Mouse (Mus musculus): ENCODE results near the gene Aox2. TPM values are rescaled to one million over a fixed set of nuclear protein-coding genes. Genes with fewer than 3 reads are reported as not detected.
A peak's percentile ranks its signal among the peaks of the same experiment; 100 is the strongest.

Gene Aox2
- total RNA-seq (2021), result not detected
- long read RNA-seq, result 0 reads

GRCm38 (mm10) chr1:58278026-58278425, at the start of gene Aox2:
Gene Aox2 (plus strand): TSS chr1:58278326.
- DNase-seq (ENCODE audit: low spot score in 2 of 2), result no peak

DNA sequence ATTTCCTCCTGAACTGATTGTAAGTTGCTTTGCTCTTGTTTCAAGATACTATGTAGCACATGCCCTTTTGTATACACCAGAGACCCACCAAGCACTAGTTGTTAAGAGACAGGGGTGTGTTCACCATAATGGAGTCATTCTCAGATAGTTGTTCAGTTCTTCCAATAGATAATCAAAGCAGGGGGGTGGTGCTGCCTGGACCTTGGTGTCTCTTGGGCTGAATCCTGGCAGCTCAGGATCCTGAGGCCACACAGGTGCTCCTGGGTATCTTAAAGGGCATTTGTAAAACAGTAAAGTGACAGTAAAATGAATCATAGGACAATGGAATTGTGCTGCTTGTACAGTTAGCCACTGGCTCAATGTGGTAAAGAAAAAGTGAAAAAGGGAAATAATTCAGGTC, 49.2 kb upstream of the Aox2 start:
- no peak for DNase-seq (ENCODE audit: low spot score in 2 of 2)

- DNase-seq (ENCODE audit: low spot score in 2 of 2), result no peak
These were observed 48.4 kb upstream of the Aox2 start for GRCm38 (mm10) chr1:58229774-58230173.

GRCm38 (mm10) chr1:58230542-58230941, 47.6 kb upstream of the Aox2 start:
- no peak for DNase-seq (ENCODE audit: low spot score in 2 of 2)

DNA sequence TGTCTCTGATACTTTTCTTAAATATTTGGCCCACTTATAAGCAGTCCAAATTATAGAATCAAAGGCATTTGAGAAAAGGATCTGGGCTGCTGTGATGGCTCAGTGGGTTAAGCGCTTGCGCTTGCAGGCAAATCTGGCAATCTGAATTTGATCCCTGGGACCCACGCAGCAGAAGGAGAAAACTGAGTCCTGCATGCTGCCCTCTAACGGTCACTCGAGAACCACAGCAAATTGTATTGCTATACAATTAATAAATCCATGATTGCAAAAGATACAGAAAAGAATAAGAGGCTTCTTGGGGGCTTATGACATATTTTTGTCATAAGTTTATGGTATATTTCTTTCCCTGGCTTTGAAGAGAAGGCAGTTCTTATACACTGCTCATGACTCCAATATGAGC, 42.7 kb upstream of the Aox2 start:
- peak in 1 of 2 experiments; percentile 17 for DNase-seq (ENCODE audit: low spot score in 2 of 2)

GRCm38 (mm10) chr1:58237527-58238299, 40.4 kb upstream of the Aox2 start:
- no peak for DNase-seq (ENCODE audit: low spot score in 2 of 2)

DNA sequence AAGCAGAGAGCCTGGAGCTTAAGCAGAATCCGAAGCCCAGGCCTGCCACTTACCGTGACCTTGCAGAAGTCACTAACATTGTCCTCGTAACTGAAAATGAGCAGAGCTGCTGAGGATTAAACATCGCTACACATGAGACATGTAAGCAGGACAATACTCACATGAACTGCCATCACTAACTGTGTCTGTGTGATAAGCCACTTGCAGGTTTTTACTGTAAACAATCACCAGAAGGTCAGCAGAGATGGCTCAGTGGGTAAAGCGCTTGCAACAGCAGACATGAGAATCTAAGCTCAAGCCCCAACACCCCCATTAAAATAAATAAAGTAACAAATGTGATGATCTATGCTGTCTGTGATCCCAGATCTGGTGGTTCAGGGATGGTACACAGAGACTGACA, 39.7 kb upstream of the Aox2 start:
- DNase-seq (ENCODE audit: low spot score in 2 of 2), result no peak

DNA sequence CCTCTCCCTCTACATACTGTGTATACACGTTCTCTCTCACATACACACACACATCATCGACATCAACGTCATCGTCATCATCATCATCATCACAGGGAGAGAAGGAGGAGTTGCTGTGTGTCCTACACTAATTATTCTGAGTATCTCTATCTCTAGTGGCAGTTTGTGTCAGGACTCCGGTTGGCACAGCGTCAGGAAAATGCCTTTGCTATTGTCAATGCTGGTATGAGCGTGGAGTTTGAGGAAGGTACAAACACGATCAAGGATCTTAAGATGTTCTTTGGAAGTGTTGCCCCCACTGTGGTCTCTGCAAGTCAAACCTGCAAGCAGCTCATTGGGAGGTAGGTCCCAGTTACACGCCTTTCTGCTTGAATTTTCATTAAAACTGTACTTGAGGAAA, 39.2 kb upstream of the Aox2 start:
- DNase-seq (ENCODE audit: low spot score in 2 of 2), result no peak

DNA sequence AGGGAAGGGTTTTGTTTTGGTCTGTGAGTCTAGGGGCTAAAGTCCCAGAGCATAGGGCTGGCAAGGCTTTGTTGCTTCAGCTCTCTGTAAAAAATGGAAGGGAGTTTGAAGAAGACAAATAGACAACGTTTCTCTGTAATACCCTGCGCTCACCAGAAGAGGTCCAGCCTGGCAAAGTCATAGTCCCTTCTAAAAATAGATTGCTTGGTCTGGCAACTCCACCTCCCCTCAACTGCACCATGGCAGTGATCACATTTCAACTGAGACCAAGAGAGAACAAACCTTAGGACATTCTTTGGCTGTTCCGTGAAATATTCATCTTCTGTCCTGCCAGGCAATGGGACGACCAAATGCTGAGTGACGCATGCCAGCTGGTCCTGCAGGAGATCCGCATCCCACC, 37.8 kb upstream of the Aox2 start:
- DNase-seq (ENCODE audit: low spot score in 2 of 2), result peak in 1 of 2 experiments; percentile 4

- no peak for DNase-seq (ENCODE audit: low spot score in 2 of 2)
These were observed 33.6 kb upstream of the Aox2 start for GRCm38 (mm10) chr1:58244487-58244886.

DNA sequence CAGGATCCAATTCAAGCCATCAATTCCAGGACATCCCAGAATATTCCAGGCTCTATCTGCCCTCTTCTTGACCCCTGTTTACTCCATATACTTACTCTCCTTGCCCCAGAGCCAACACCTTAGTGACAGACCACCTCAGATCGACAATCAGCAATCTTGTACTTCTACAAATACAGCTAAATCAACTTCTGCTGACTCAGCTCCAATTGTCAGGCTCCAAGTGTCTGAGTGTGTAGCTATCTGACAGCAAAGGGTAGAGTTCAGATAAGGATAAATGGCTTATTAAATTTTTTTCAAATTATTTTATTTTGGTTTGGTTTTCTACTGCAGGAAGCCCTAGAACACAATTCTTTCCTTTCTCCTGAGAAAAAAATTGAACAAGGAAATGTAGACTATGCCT, 29.6 kb upstream of the Aox2 start:
- DNase-seq (ENCODE audit: low spot score in 2 of 2), result no peak

- DNase-seq (ENCODE audit: low spot score in 2 of 2), result no peak
These were observed 24.7 kb upstream of the Aox2 start for GRCm38 (mm10) chr1:58253466-58253865.

DNA sequence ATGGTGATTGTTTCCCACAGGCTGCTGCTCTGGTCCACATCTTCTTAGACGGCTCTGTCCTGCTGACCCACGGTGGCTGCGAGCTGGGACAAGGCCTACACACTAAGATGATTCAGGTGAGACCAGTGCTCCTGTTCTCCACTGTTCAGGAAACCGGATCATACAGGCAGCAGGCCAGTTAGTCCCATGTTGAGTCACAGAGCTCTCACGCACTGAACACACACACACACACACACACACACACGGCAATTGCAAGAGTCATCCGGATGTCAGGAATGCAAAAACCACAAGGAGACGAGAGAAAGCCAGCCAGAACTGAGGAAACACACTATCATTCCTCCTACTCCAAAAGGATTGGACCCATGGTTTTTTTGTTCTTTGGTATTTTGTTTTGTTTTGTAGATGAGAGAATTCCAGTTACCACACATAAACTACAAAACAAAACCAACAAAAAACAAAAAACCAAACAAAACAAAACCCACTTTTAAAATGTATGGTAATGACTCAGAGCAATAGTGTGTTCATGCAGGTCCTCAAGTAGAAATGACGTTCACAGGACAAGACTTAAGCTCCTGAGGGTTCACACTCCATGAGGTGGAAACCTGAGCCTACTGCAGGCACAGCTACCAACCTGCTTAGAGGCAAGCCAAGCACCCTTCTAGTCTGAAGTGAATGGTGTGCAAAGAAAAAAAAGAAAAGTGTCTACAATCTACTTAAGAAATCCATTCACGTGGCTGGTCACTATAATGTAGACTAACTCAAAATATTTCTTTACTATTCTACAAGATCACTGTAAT, 20.7 kb upstream of the Aox2 start:
- no peak for DNase-seq (ENCODE audit: low spot score in 2 of 2)

- no peak for DNase-seq (ENCODE audit: low spot score in 2 of 2)
These were observed 17.8 kb upstream of the Aox2 start for GRCm38 (mm10) chr1:58260311-58260710.

DNA sequence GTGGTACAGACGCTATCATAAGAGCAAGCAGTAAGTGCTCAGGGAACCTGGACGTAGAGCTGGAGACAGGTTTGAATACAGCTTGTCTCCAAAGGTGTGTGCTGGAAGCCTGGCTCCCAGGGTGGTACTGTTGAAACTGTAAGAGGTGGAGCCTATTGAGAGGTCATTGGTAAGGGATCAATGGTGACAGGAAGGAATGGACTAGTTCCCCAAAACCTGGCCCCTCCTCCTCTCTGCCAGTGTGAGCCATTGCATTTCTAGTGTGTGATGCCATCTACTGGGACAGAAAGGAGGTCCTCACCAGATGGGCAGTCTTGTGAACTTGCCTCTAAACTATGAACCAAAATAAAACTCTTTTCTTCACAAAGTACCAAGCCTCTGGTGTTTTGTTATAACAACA, 9.9 kb upstream of the Aox2 start:
- DNase-seq (ENCODE audit: low spot score in 2 of 2), result no peak

- peak; percentile 47 to 83 for DNase-seq (ENCODE audit: low spot score in 2 of 2)
These were observed 7.1 kb upstream of the Aox2 start for GRCm38 (mm10) chr1:58270807-58271569.

DNA sequence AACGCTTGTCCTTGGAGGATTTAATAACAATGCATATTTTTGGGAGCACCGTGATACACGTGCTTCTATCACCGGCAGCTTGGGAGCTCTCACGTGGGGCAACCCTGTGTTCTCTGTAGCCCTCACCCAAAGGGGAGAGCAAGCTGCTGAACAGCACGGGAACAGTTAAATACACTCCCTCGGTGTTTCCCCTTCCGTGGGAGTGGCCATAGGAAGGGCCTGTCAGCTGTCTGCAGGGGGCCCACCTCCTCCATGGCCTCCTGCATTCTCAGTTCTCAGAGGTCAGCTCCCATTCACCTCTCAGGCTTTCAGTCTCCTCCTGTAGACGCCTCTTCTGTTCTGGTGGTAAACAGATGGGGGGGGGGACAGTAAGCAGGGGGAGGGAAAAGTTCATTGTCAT, 2.2 kb upstream of the Aox2 start:
- DNase-seq (ENCODE audit: low spot score in 2 of 2), result no peak

DNA sequence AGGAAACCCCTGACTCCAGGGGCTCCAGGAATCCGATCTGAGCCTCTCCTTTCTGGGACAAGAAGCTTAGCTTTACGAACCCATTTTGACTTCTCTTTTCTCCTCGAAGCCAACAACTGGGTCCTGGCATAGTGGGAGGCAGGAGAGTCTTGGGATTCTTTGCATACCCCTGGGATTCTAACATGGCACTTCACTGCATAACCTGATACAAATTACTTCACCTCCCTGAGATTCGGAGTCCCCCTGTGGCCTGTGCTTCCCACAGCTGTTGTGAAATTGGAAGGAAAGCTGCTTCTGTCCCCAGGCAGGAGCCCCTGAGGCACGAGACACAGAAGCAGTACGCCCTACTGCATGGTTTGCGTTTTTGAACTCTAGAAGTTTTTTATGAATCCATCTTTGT, 387 bp downstream of the Aox2 start:
- no peak for DNase-seq (ENCODE audit: low spot score in 2 of 2)

- DNase-seq (ENCODE audit: low spot score in 2 of 2), result no peak
These were observed 2.3 kb downstream of the Aox2 start for GRCm38 (mm10) chr1:58280381-58280780.

DNA sequence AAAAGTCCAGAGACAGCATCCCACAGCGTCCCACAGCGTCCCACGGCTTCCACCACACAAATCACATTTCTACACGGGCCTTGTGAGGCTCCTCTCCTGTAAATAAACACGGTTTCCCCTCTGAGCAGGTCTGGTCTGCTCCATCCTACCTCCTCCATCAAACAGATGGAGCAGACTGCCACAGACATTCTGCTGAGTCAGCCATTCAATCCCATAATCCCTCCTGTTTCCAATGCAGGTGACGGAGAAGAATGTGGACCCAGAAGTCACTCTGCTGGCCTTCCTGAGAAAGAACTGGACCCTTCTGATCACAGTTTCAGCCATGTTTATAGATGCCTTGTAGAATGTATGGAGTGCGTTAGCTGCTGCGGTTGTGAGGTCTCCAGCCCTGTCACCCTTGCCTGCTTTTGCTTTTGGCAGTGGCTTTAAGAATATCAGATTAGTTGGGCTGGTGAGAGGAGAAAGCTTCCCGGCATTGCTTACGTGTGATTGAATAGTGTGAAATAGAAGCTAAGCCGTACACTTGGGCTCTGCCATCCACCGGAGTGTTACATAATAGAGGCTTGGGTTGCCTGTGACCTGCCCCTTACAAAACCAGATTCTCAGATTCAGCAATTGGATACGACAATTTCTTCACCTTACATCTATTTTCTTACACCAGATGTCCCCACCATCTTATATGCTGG, 3.0 kb downstream of the Aox2 start:
- peak in 1 of 2 experiments; percentile 30 for DNase-seq (ENCODE audit: low spot score in 2 of 2)

GRCm38 (mm10) chr1:58281625-58281988, 3.5 kb downstream of the Aox2 start:
- peak in 1 of 2 experiments; percentile 58 for DNase-seq (ENCODE audit: low spot score in 2 of 2)
